Mouse (Mus musculus) intestine, postnatal 0 days (tissue): Measurements from ENCODE around the gene Tbx4. TPM values are rescaled to one million over a fixed set of nuclear protein-coding genes. Genes with fewer than 3 reads are reported as not detected.
A peak's percentile ranks its signal among the peaks of the same experiment; 100 is the strongest.

Experiments
- ATAC-seq: fragments of 200-750 bp; cut with Nextera tagmentation; 2 replicates; pipeline ENCODE4 v1.8.0; 2017; ENCODE audit warnings: mild to moderate bottlenecking, moderate TSS enrichment, moderate library complexity
- H3K27ac ChIP-seq: fragments of 300-500 bp; sonication (generic); 2 replicates; pipeline ENCODE4 v1.5.1; 2014; ENCODE audit warnings: mild to moderate bottlenecking, low read depth, low read length, moderate library complexity
- H3K27me3 ChIP-seq: fragments of 300-500 bp; sonication (generic); replicated peaks from 2 replicates; pipeline ENCODE4 v1.6.1; 2014; ENCODE audit warnings: low read length, mixed read lengths; ENCODE audit not compliant: control insufficient read depth, insufficient read depth
- H3K36me3 ChIP-seq: fragments of 300-500 bp; sonication (generic); 2 replicates; pipeline ENCODE4 v1.6.1; 2014; ENCODE audit warnings: mild to moderate bottlenecking, moderate library complexity; ENCODE audit not compliant: control insufficient read depth, insufficient read depth
- H3K4me1 ChIP-seq: fragments of 300-500 bp; sonication (generic); replicated peaks from 2 replicates; pipeline ENCODE4 v1.6.1; 2014; ENCODE audit warnings: antibody characterized with exemption, low read length, mixed read lengths; ENCODE audit not compliant: control insufficient read depth, insufficient read depth
- H3K4me2 ChIP-seq: fragments of 300-500 bp; sonication (generic); replicated peaks from 2 replicates; pipeline ENCODE4 v1.6.1; 2014; ENCODE audit warnings: low read depth, mild to moderate bottlenecking, moderate library complexity
- H3K4me3 ChIP-seq: fragments of 300-500 bp; sonication (generic); 2 replicates; pipeline ENCODE4 v1.5.1; 2014; ENCODE audit warnings: low read depth, low read length
- H3K9ac ChIP-seq: fragments of 300-500 bp; sonication (generic); 2 replicates; pipeline ENCODE4 v1.6.1; 2014; ENCODE audit warnings: mild to moderate bottlenecking, low read depth, low read length
- H3K9me3 ChIP-seq: fragments of 300-500 bp; sonication (generic); 2 replicates; pipeline ENCODE4 v1.6.1; 2016; ENCODE audit warnings: mixed run types; ENCODE audit not compliant: control insufficient read depth
- CTCF ChIP-seq: sonication (generic); IDR thresholded peaks from 2 replicates; pipeline ENCODE4 v1.5.1; 2016; ENCODE audit warnings: low read depth, mild to moderate bottlenecking, control low read depth, antibody characterized with exemption, moderate library complexity
- WGBS: fragments of 180-500 bp; shearing (Covaris S2); extraction: QIAGEN DNeasy Blood & Tissue Kit; methylation state at CpG from one replicate; pipeline ENCODE4 v1.1.7; 2014; 5-methylcytosine and 5-hydroxymethylcytosine counted together
- polyA plus RNA-seq: library from polyadenylated mRNA; unstranded; fragments of >200 nt; fragmentation: Nextera tagmentation; extraction: Ambion mirVana; gene quantifications from 2 replicates; pipeline ENCODE4 v1.2.1, GENCODE M21; 2015

Tbx4 gene
- polyA plus RNA-seq, 1 experiment from 2014 or later, result not detected

GRCm38 (mm10) chr11:85928106-85928505, 41.9 kb downstream of the Tbx4 start:
- no peak for TF ChIP-seq CTCF
- Histone ChIP-seq H3K4me2 (no peak overlapping the region), H3K27me3 (peaks cover 40% of the 10 kb centered on the region), H3K36me3 (no peaks in the 10 kb centered on the region), H3K9ac (no peak overlapping the region), H3K9me3 (no peaks in the 10 kb centered on the region), H3K4me3 (no peak overlapping the region), H3K27ac (no peak overlapping the region), H3K4me1 (no peaks in the 10 kb centered on the region)
- no peak for ATAC-seq
- 69% methylated on average over 4 of the region's 4 CpGs for WGBS

- TF ChIP-seq CTCF, result no peak
- Histone ChIP-seq H3K27me3 (peaks cover 28% of the 10 kb centered on the region), H3K4me2 (no peak overlapping the region), H3K36me3 (no peaks in the 10 kb centered on the region), H3K27ac (no peak overlapping the region), H3K9ac (no peak overlapping the region), H3K9me3 (no peaks in the 10 kb centered on the region), H3K4me3 (no peak overlapping the region), H3K4me1 (no peaks in the 10 kb centered on the region)
- 86% methylated on average over 6 of the region's 6 CpGs for WGBS
- ATAC-seq, result no peak
These were observed 43.4 kb downstream of the Tbx4 start for GRCm38 (mm10) chr11:85929651-85930050.

- Histone ChIP-seq H3K4me2 (no peak overlapping the region), H3K27me3 (no peaks in the 10 kb centered on the region), H3K4me1 (no peaks in the 10 kb centered on the region), H3K9me3 (no peaks in the 10 kb centered on the region), H3K27ac (no peak overlapping the region), H3K4me3 (no peak overlapping the region), H3K9ac (no peak overlapping the region), H3K36me3 (no peaks in the 10 kb centered on the region)
- no peak for TF ChIP-seq CTCF
- no peak for ATAC-seq
- WGBS, result 34% methylated on average over 7 of the region's 7 CpGs
These were observed 55.8 kb downstream of the Tbx4 start for GRCm38 (mm10) chr11:85941785-85942570.

GRCm38 (mm10) chr11:85948765-85949164, 62.5 kb downstream of the Tbx4 start:
- no peaks in the 10 kb centered on the region for H3K9me3 ChIP-seq
- no peak overlapping the region for H3K4me2 ChIP-seq
- ATAC-seq, result no peak
- H3K4me1 ChIP-seq, result no peaks in the 10 kb centered on the region
- H3K36me3 ChIP-seq, result no peaks in the 10 kb centered on the region
- H3K9ac ChIP-seq, result no peak overlapping the region
- TF ChIP-seq CTCF, result no peak
- no peaks in the 10 kb centered on the region for H3K27me3 ChIP-seq
- H3K27ac ChIP-seq, result no peak overlapping the region
- no peak overlapping the region for H3K4me3 ChIP-seq
- WGBS, result 90% methylated on average over 10 of the region's 10 CpGs

GRCm38 (mm10) chr11:85949749-85950148, 63.5 kb downstream of the Tbx4 start:
- Histone ChIP-seq H3K4me1 (no peaks in the 10 kb centered on the region), H3K9ac (no peak overlapping the region), H3K36me3 (no peaks in the 10 kb centered on the region), H3K27me3 (no peaks in the 10 kb centered on the region), H3K4me3 (no peak overlapping the region), H3K4me2 (no peak overlapping the region), H3K27ac (no peak overlapping the region), H3K9me3 (no peaks in the 10 kb centered on the region)
- WGBS, result 81% methylated on average over 2 of the region's 2 CpGs
- no peak for ATAC-seq
- TF ChIP-seq CTCF, result peak; percentile 16

GRCm38 (mm10) chr11:85952538-85952937, 66.3 kb downstream of the Tbx4 start:
- H3K27me3 ChIP-seq, result 0 out of 2 replicates have a peak, but pooled peaks cover 3% of the 10 kb centered on the region
- no peaks in the 10 kb centered on the region for H3K9me3 ChIP-seq
- ATAC-seq, result no peak
- no peak overlapping the region for H3K4me3 ChIP-seq
- H3K27ac ChIP-seq, result no peak overlapping the region
- H3K36me3 ChIP-seq, result no peaks in the 10 kb centered on the region
- no peak for TF ChIP-seq CTCF
- no peaks in the 10 kb centered on the region for H3K4me1 ChIP-seq
- no peak overlapping the region for H3K9ac ChIP-seq
- WGBS, result 74% methylated on average over 4 of the region's 4 CpGs
- H3K4me2 ChIP-seq, result no peak overlapping the region
